Mouse (Mus musculus) erythroblast, embryonic 14.5 days (primary cell): ENCODE measurements around the gene Wnt11.

ENCODE experiments used
- GATA1 ChIP-seq: IDR thresholded peaks from 2 replicates; pipeline ENCODE4 v1.6.1; 2012; ENCODE audit warnings: low read length, inconsistent platforms, mixed read lengths
- TAL1 ChIP-seq: IDR thresholded peaks from 3 replicates; pipeline ENCODE4 v1.6.1; 2012; ENCODE audit warnings: low read length, inconsistent platforms, mixed read lengths

DNA sequence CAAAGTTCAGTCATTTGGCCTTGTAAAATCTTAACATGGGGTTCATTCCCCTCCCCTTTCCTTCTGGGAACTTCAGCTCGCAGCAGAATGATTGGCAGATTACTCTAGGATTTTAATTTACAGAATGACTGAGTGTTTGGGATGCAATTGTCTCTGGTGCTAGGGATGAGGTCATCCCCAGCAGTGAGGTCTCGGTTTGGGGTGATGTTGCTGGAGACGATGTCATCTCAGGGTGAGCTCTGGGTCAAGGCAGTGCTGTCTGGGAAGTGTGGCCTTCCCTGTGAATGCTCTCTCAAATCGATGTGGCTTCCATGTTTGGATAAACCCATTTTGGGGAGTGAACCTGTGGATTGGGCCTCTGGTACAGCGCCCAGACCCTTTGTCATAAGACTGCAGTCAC, 41.1 kb upstream of the Wnt11 start:
- TF ChIP-seq GATA1 = no peak
- TF ChIP-seq TAL1 = no peak
